Mouse (Mus musculus) embryonic stem cell, embryonic (primary cell): Measurements from ENCODE around the gene Tfcp2l1.

Source experiments
- CTCF ChIA-PET, 4 experiments: fragments of 300-600 bp in 2 of 4; fragments of 350-600 bp in 2 of 4; sonication (Branson Sonifier 250); formaldehyde crosslinking; loops; one replicate each; lab custom pipeline; 2022; ENCODE audit warnings: inconsistent platforms in 2 of 4; lab: Charles Lee
- POLR2A ChIA-PET, 4 experiments: fragments of 300-600 bp in 2 of 4; fragments of 350-600 bp in 2 of 4; sonication (Branson Sonifier 250); formaldehyde crosslinking; loops; one replicate each; lab custom pipeline; 2022; ENCODE audit warnings: antibody characterized with exemption in 4 of 4, inconsistent platforms in 1 of 4; lab: Charles Lee

The Tfcp2l1 gene

GRCm38 (mm10) chr1:118627781-118628464 is at the start of gene Tfcp2l1:
Gene Tfcp2l1 (plus strand): TSS chr1:118627945.
- ChIA-PET POLR2A (interaction anchor here (0.5 to 33.9 kb wide), 133 partner anchors 6 to 877 kb away, joined by 3 to 1229 read pairs (median 6); partner anchors contain the start of genes Gli2 (in 1 of the 4), Nifk (in 1 of the 4), Ralb (in 1 of the 4) and Tfcp2l1 (in 1 of the 4)), CTCF (interaction anchor here (0.5 to 1.5 kb wide), 5 partner anchors 9 to 132 kb away, joined by 3 to 4 read pairs (median 3); no protein-coding TSS in a partner anchor)

GRCm38 (mm10) chr1:118580174-118580702 is 47.5 kb upstream of the Tfcp2l1 start:
- POLR2A ChIA-PET = interaction anchor here in 2 of 4 experiments (0.5 to 3.4 kb wide), 5 partner anchors 9 to 71 kb away, joined by 3 to 14 read pairs (median 4); partner anchors contain the start of gene Tfcp2l1 (in 1 of the 2)
- CTCF ChIA-PET = interaction anchor here in 1 of 4 experiments (0.6 kb wide), 1 partner anchor 256 kb away, joined by 3 read pairs; no protein-coding TSS in a partner anchor

DNA sequence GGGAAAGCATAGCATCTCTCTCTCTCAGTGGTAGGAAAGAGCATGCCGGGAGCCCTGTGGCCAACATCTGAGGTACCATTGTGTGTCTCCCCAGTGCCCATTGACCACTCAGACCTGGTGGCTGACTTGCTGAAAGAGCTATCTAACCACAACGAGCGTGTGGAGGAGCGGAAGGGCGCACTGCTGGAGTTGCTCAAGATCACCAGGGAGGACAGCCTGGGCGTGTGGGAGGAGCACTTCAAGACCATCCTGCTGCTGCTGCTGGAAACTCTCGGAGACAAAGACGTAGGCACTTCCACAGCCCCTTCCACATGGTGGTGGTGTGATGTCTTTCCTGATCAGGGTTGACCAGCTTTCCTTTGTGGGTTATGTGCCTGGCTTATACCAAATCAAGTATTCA is 46.6 kb upstream of the Tfcp2l1 start:
- CTCF ChIA-PET = no interaction called here
- POLR2A ChIA-PET = interaction anchor here in 2 of 4 experiments (1.1 to 3.4 kb wide), 3 partner anchors 8 to 47 kb away, joined by 4 to 14 read pairs (median 8); partner anchors contain the start of gene Tfcp2l1 (in 1 of the 2)

DNA sequence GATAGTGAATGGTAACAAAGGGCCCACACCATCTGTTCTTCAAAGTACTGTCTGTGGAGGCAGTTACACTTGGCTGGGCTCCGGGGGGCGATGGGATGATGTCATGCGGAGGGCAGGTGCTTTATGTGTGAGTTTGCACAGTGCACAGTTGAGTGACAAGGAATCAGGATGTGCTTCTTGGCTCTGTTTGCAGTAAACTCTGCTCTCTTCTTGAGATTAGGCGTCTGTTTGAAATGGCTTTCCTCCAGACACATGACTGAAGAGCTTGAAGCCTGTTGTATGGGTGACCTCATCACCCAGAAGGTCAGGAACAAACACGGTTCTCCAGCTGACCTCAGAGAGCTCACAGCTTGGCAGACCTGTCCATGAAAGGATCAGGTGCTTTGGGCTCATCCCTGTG is 38.0 kb upstream of the Tfcp2l1 start:
- CTCF ChIA-PET = interaction anchor here in 1 of 4 experiments (1.0 kb wide), 1 partner anchor 170 kb away, joined by 3 read pairs; no protein-coding TSS in a partner anchor
- POLR2A ChIA-PET = interaction anchor here in 3 of 4 experiments (0.6 to 2.9 kb wide), 23 partner anchors 9 to 485 kb away, joined by 3 to 26 read pairs (median 4); partner anchors contain the start of gene Tfcp2l1 (in 2 of the 3)

- POLR2A ChIA-PET = interaction anchor here in 2 of 4 experiments (0.5 to 1.7 kb wide), 10 partner anchors 9 to 134 kb away, joined by 3 to 8 read pairs (median 4); partner anchors contain the start of gene Tfcp2l1 (in 1 of the 2)
- CTCF ChIA-PET = no interaction called here
Observed at GRCm38 (mm10) chr1:118592933-118593332, 34.8 kb upstream of the Tfcp2l1 start.

DNA sequence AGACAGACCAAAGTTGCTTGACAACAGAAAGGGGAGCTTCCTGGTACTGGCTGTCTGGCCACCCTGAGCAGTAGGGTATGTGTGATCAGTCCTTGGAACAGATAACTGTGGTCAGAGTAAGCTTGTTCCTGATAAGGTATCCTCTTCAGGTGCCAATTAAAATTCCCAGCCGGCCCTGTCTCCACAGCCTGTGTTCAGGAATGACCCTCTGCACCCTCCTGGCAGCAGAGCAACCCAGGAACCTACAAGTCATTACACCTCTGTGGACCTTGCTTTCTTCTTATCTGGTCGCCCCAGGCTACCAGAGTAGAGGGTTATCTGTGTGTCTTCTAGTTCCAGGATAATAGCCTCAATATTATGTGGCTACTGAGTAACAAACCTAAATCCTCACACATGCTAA is 32.4 kb upstream of the Tfcp2l1 start:
- CTCF ChIA-PET = no interaction called here
- POLR2A ChIA-PET = interaction anchor here in 2 of 4 experiments (0.8 to 2.0 kb wide), 7 partner anchors 11 to 125 kb away, joined by 3 to 9 read pairs (median 4); partner anchors contain the start of gene Tfcp2l1 (in 2 of the 2)

- ChIA-PET CTCF (interaction anchor here in 3 of 4 experiments (0.6 to 1.4 kb wide), 7 partner anchors 64 to 1513 kb away, joined by 3 to 10 read pairs (median 4); no protein-coding TSS in a partner anchor), POLR2A (interaction anchor here in 3 of 4 experiments (0.6 to 2.9 kb wide), 38 partner anchors 9 to 1549 kb away, joined by 3 to 37 read pairs (median 4); partner anchors contain the start of gene Tfcp2l1 (in 3 of the 3))
Observed at GRCm38 (mm10) chr1:118597475-118598213, 30.1 kb upstream of the Tfcp2l1 start.

GRCm38 (mm10) chr1:118598339-118598738 is 29.4 kb upstream of the Tfcp2l1 start:
- CTCF ChIA-PET = interaction anchor here in 2 of 4 experiments (1.0 kb wide), 2 partner anchors 90 to 161 kb away, joined by 4 read pairs; no protein-coding TSS in a partner anchor
- POLR2A ChIA-PET = interaction anchor here in 2 of 4 experiments (0.7 to 6.7 kb wide), 12 partner anchors 8 to 273 kb away, joined by 3 to 55 read pairs (median 6); partner anchors contain the start of gene Tfcp2l1 (in 2 of the 2)

DNA sequence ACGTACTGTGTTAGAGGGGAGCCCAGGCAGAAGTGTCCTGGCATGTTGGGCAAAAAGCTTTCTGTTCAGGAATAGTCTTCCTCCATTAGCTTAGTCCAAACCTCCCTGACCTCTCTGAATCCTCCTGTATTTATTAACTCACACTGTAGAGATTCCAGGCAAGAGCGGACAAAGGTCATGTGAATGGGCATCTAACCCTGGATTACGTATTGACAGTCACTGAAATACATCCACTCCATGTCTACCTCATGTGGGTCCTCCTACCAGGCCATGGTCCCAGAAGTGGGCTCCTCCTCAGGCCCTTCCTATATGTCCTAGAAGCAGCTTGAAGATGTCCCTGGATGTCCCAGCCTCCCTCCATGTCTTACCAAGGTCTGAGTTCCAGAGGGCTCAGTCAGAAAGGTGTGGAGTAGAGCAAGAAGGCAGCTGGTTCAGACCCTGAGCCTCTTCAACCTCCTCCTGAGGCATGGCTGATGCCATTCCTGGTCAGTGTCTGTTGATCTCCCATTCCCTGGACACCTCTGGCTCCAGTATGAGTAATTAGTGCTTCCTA is 14.0 kb upstream of the Tfcp2l1 start:
- CTCF ChIA-PET = interaction anchor here (0.5 to 1.4 kb wide), 7 partner anchors 8 to 437 kb away, joined by 3 to 4 read pairs (median 4); no protein-coding TSS in a partner anchor
- POLR2A ChIA-PET = interaction anchor here (0.6 to 33.9 kb wide), 14 partner anchors 6 to 102 kb away, joined by 3 to 1229 read pairs (median 7); partner anchors contain the start of gene Tfcp2l1 (in 2 of the 4)

- ChIA-PET POLR2A (interaction anchor here in 3 of 4 experiments (0.5 to 33.9 kb wide), 14 partner anchors 11 to 837 kb away, joined by 3 to 1229 read pairs (median 4); partner anchors contain the start of gene Tfcp2l1 (in 1 of the 3)), CTCF (interaction anchor here in 2 of 4 experiments (0.6 to 0.8 kb wide), 2 partner anchors 8 to 179 kb away, joined by 3 to 4 read pairs; no protein-coding TSS in a partner anchor)
Observed at GRCm38 (mm10) chr1:118621055-118621454, 6.7 kb upstream of the Tfcp2l1 start.

DNA sequence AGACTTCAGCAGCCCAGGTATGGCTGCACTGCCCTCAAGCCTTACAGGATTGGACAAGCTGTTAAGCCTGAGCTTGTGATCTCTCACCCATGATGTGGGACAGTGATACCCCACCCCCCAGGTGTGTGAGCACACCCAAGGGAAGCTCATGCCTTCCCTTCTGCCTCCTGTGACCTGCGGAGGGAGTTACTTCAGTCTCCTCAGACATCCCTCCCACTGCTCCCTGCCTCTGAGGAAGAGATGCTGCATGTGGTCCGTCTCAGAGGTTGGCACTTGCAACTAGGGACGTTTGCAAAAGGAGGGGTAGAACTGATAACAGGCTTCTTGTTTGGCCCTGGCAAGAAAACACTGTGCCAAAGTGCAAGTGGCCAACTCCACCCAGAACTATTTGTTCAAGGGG is 4.9 kb upstream of the Tfcp2l1 start:
- POLR2A ChIA-PET = interaction anchor here in 3 of 4 experiments (0.5 to 33.9 kb wide), 38 partner anchors 9 to 853 kb away, joined by 3 to 1229 read pairs (median 5); partner anchors contain the start of gene Tfcp2l1 (in 1 of the 3)
- CTCF ChIA-PET = interaction anchor here in 3 of 4 experiments (0.5 to 1.0 kb wide), 6 partner anchors 16 to 137 kb away, joined by 3 to 7 read pairs (median 4); no protein-coding TSS in a partner anchor

GRCm38 (mm10) chr1:118625461-118625860 is 2.3 kb upstream of the Tfcp2l1 start:
- CTCF ChIA-PET = interaction anchor here in 3 of 4 experiments (0.6 to 1.6 kb wide), 6 partner anchors 17 to 282 kb away, joined by 3 to 8 read pairs (median 4); no protein-coding TSS in a partner anchor

GRCm38 (mm10) chr1:118625921-118626320 is 1.8 kb upstream of the Tfcp2l1 start:
- ChIA-PET POLR2A (interaction anchor here (0.6 to 33.9 kb wide), 101 partner anchors 4 to 841 kb away, joined by 3 to 1229 read pairs (median 7); partner anchors contain the start of genes Gli2 (in 2 of the 4), Clasp1 (in 1 of the 4) and Tfcp2l1 (in 1 of the 4)), CTCF (interaction anchor here in 3 of 4 experiments (0.8 to 1.6 kb wide), 5 partner anchors 16 to 283 kb away, joined by 3 to 8 read pairs (median 5); no protein-coding TSS in a partner anchor)

More at GRCm38 (mm10) chr1:118625461-118625860, 2.3 kb upstream of the Tfcp2l1 start:
- POLR2A ChIA-PET = interaction anchor here (0.6 to 33.9 kb wide), 100 partner anchors 3 to 680 kb away, joined by 3 to 1229 read pairs (median 7); partner anchors contain the start of genes Gli2 (in 2 of the 4) and Tfcp2l1 (in 1 of the 4)

DNA sequence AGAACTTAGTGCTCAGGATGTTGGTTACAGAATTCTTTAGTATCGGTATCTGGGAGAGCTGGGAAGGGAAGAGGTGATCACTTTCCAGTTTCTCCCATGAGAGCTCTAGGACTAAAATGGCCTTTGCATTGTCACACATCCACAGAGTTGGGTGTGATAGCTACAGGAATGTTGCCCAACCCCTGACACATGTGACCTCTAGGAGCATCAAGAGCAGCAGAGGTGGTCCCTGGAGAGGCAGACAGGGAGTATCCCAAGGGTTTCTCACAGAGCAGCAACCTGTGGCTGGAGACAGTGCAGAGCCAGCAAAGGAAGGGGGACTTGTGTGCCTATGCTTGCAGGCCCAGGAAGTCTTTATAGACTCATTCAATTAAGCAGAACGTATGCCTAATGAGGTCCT is 1.3 kb upstream of the Tfcp2l1 start:
- POLR2A ChIA-PET = interaction anchor here (0.6 to 33.9 kb wide), 83 partner anchors 4 to 840 kb away, joined by 3 to 1229 read pairs (median 9); partner anchors contain the start of genes Gli2 (in 2 of the 4), Clasp1 (in 1 of the 4) and Tfcp2l1 (in 1 of the 4)
- CTCF ChIA-PET = interaction anchor here in 1 of 4 experiments (0.7 to 1.6 kb wide), 2 partner anchors 57 to 131 kb away, joined by 3 read pairs; no protein-coding TSS in a partner anchor

GRCm38 (mm10) chr1:118633415-118633980 is 5.8 kb downstream of the Tfcp2l1 start:
- CTCF ChIA-PET = no interaction called here
- POLR2A ChIA-PET = interaction anchor here (0.7 to 33.9 kb wide), 25 partner anchors 2 to 442 kb away, joined by 3 to 1229 read pairs (median 5); partner anchors contain the start of gene Tfcp2l1 (in 2 of the 4)
